Mouse (Mus musculus): ENCODE results near the gene Elmo1. TPM values are rescaled to one million over a fixed set of nuclear protein-coding genes. Genes with fewer than 3 reads are reported as not detected.

The Elmo1 gene
- total and polyA plus RNA-seq, 2 experiments: 1.2 to 6.7 TPM

DNA sequence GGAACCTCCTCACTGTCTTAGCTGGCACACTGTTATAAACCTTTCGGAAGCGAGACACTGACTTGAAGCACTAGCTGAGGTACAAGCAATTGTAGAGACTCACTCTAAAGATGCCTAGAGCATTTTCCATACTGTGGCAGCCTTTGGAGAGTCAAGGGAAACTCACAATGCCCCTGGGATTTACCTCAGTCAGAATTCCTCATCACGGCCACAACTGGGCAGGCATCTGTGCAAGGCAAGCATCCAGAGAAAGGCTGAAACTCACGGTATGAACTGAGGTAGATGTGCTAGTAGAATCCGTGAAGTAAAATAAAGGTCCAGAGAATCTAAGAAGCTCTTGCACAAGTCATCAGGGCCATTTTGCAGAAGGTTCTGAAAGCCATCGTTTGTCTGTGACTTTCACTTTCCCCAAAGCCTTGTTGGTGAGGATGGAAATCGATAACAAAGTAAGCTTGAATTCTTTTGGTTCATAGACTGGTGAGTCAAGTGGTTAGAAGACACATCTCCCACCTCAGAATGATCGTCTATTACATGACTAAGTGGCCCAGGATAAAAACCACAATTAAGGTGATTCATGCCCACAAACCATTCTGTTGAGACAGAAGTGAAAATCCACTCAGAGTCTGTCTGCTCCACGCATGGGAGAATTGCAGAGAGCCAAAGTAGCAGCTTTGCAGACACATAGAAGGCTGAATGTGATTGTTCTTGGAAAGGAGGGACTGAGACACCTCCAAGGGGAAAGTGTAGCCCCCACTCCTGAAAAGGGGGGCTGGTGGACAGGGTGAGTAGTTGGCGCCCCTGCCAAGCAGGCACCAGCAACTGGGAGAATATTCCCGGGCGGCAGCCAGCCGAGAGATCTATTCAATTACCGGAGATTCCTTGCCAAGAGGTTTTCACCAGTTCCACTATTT is 42.2 kb upstream of the Elmo1 start:
- DNase-seq (ENCODE audit: extremely low read depth, low read depth, low spot score): no peak
- no peak overlapping the region for H3K4me3 ChIP-seq (ENCODE audit: insufficient read depth, low read depth, low read length)
- 63% methylated on average over 14 of the region's 14 CpGs for WGBS
- no peaks in the 10 kb centered on the region for H3K36me3 ChIP-seq (ENCODE audit: control insufficient read depth, insufficient read depth, low read length)
- no peak overlapping the region for H3K27ac ChIP-seq (replicated peaks; ENCODE audit: insufficient read depth, low read depth, low read length)
- H3K27me3 ChIP-seq (ENCODE audit: control insufficient read depth, insufficient read depth, low read length): no peaks in the 10 kb centered on the region
- TF ChIP-seq POLR2A (IDR thresholded peaks at IDR 0.05; ENCODE audit: extremely low read depth, insufficient read depth, low read length): no peak
- no peak for TF ChIP-seq CTCF (IDR thresholded peaks at IDR 0.05; ENCODE audit: low read depth, low read length)
- H3K79me2 ChIP-seq (ENCODE audit: control insufficient read depth, insufficient read depth, low read length): no peaks in the 10 kb centered on the region
- no peak overlapping the region for H3K9ac ChIP-seq (ENCODE audit: low read depth, low read length)
- no peaks in the 10 kb centered on the region for H3K4me1 ChIP-seq (ENCODE audit: control insufficient read depth, insufficient read depth, low read length)

DNA sequence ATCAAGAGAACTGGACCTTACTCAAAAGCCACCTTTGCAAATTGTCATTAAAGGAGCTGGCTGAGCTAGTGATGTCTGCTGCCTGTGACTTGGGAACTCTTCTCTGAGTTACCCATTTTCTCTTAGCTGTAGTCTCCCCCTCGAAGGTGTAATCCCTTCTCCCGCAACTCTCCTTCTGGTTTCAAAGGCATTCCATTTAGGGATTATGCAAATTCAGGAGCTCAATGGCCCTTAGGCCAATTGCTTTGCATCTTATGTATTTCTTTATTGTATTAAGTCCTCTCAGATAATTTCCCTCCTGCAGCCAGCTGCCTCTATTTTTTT is 41.6 kb upstream of the Elmo1 start:
- Histone ChIP-seq H3K4me3 (ENCODE audit: insufficient read depth, low read depth, low read length) (no peak overlapping the region), H3K9ac (ENCODE audit: low read depth, low read length) (no peak overlapping the region), H3K4me1 (ENCODE audit: control insufficient read depth, insufficient read depth, low read length) (no peaks in the 10 kb centered on the region), H3K27ac (replicated peaks; ENCODE audit: insufficient read depth, low read depth, low read length) (no peak overlapping the region), H3K79me2 (ENCODE audit: control insufficient read depth, insufficient read depth, low read length) (no peaks in the 10 kb centered on the region), H3K36me3 (ENCODE audit: control insufficient read depth, insufficient read depth, low read length) (no peaks in the 10 kb centered on the region), H3K27me3 (ENCODE audit: control insufficient read depth, insufficient read depth, low read length) (no peaks in the 10 kb centered on the region)
- 54% methylated on average over 2 of the region's 2 CpGs for WGBS
- no peak for DNase-seq (ENCODE audit: extremely low read depth, low read depth, low spot score)
- no peak for TF ChIP-seq POLR2A (IDR thresholded peaks at IDR 0.05; ENCODE audit: extremely low read depth, insufficient read depth, low read length)

DNA sequence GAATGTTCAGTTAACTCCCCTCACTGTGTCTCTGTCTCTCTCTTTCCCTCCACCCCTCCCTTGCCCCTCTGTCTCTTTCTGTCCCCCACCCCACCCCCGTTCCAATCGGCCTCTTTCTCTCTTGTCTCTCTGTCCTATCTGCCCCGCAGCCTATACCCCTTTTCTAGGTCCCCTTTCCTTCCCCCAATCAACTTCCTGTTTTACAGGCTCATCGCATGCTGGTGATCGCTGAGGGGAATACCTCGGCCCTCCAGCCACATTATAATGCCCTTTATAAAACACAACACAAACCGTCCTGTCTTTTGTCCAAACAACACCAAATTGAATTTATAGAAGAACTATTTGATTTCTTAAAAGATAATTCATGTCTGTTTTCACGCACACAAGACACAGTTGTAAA is 40.7 kb upstream of the Elmo1 start:
- Histone ChIP-seq H3K36me3 (ENCODE audit: control insufficient read depth, insufficient read depth, low read length) (no peaks in the 10 kb centered on the region), H3K4me1 (ENCODE audit: control insufficient read depth, insufficient read depth, low read length) (no peaks in the 10 kb centered on the region), H3K27me3 (ENCODE audit: control insufficient read depth, insufficient read depth, low read length) (no peaks in the 10 kb centered on the region), H3K4me3 (ENCODE audit: insufficient read depth, low read depth, low read length) (no peak overlapping the region), H3K79me2 (ENCODE audit: control insufficient read depth, insufficient read depth, low read length) (no peaks in the 10 kb centered on the region), H3K9ac (ENCODE audit: low read depth, low read length) (no peak overlapping the region), H3K27ac (replicated peaks; ENCODE audit: insufficient read depth, low read depth, low read length) (no peak overlapping the region)
- no peak for TF ChIP-seq POLR2A (IDR thresholded peaks at IDR 0.05; ENCODE audit: extremely low read depth, insufficient read depth, low read length)
- TF ChIP-seq CTCF (IDR thresholded peaks at IDR 0.05; ENCODE audit: low read depth, low read length): no peak
- no peak for DNase-seq (ENCODE audit: extremely low read depth, low read depth, low spot score)
- WGBS: 72% methylated on average over 8 of the region's 8 CpGs

DNA sequence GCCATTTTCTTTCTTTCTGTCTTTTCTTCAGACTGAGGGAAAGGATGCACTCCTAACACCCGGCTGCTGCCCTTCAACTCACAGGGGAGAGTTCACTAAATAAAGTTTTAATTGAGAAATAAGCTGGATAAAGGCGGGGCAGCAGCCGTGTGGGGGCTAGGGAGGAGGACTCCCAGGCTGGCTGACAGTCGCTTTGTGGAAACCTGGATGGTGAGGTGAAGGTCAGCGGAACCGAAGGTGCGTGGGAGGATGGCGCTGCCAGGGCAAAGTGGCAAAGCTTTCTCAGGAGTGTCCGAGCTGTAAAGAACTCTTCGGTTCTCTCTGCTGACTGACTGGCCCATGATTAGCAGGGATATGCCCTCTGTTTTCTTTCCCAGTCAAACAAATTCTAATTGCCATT is 40.2 kb upstream of the Elmo1 start:
- Histone ChIP-seq H3K4me3 (ENCODE audit: insufficient read depth, low read depth, low read length) (no peak overlapping the region), H3K79me2 (ENCODE audit: control insufficient read depth, insufficient read depth, low read length) (no peaks in the 10 kb centered on the region), H3K4me1 (ENCODE audit: control insufficient read depth, insufficient read depth, low read length) (no peaks in the 10 kb centered on the region), H3K36me3 (ENCODE audit: control insufficient read depth, insufficient read depth, low read length) (no peaks in the 10 kb centered on the region), H3K9ac (ENCODE audit: low read depth, low read length) (no peak overlapping the region), H3K27ac (replicated peaks; ENCODE audit: insufficient read depth, low read depth, low read length) (no peak overlapping the region), H3K27me3 (ENCODE audit: control insufficient read depth, insufficient read depth, low read length) (no peaks in the 10 kb centered on the region)
- WGBS: 88% methylated on average over 10 of the region's 10 CpGs
- TF ChIP-seq CTCF (IDR thresholded peaks at IDR 0.05; ENCODE audit: low read depth, low read length): no peak
- TF ChIP-seq POLR2A (IDR thresholded peaks at IDR 0.05; ENCODE audit: extremely low read depth, insufficient read depth, low read length): no peak
- DNase-seq (ENCODE audit: extremely low read depth, low read depth, low spot score): no peak

DNA sequence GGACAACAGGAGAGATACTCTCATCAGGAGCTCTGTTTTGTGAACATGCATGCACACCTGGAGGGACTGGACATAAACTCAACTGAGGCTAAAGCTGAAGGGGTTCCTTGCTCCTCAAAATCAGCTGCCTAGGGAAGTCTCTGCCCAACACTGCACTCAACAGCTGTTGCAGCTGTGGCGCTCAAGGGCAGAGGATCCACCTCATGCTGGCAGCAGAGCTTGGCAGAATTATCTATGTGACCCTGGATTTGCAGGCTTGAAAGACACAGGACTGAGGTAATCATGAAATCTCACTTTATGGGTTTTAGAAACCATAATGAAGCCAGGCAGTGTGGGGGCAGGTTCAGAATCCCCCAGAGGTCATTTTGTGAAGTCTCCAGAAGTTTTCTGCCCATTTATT is 32.5 kb upstream of the Elmo1 start:
- TF ChIP-seq POLR2A (IDR thresholded peaks at IDR 0.05; ENCODE audit: extremely low read depth, insufficient read depth, low read length): no peak
- TF ChIP-seq CTCF (IDR thresholded peaks at IDR 0.05; ENCODE audit: low read depth, low read length): no peak
- 90% methylated on average over 1 of the region's 1 CpGs for WGBS
- Histone ChIP-seq H3K27me3 (ENCODE audit: control insufficient read depth, insufficient read depth, low read length) (no peaks in the 10 kb centered on the region), H3K27ac (replicated peaks; ENCODE audit: insufficient read depth, low read depth, low read length) (no peak overlapping the region), H3K9ac (ENCODE audit: low read depth, low read length) (no peak overlapping the region), H3K36me3 (ENCODE audit: control insufficient read depth, insufficient read depth, low read length) (no peaks in the 10 kb centered on the region), H3K79me2 (ENCODE audit: control insufficient read depth, insufficient read depth, low read length) (no peaks in the 10 kb centered on the region), H3K4me1 (ENCODE audit: control insufficient read depth, insufficient read depth, low read length) (no peaks in the 10 kb centered on the region), H3K4me3 (ENCODE audit: insufficient read depth, low read depth, low read length) (no peak overlapping the region)
- no peak for DNase-seq (ENCODE audit: extremely low read depth, low read depth, low spot score)

DNA sequence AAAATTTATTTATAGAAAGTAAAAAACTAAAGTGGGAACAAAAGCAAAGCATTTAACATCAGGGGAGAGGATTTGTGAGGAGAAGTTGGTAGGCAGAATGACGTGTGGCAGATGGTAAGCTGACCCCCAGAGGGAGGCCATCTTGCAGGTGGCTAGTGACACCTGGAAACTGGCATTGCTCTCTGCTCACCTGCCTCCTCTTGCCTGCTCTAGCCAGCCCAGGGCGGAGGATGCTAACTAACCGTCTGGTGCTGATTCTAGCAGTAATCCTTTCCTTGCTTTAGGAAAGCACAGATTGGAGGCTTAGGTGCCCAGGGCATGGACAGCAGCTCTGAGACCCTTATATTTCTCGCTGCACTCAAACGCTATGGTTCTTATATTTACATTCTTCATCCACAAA is 29.4 kb upstream of the Elmo1 start:
- no peak overlapping the region for H3K9ac ChIP-seq (ENCODE audit: low read depth, low read length)
- H3K27ac ChIP-seq (replicated peaks; ENCODE audit: insufficient read depth, low read depth, low read length): no peak overlapping the region
- DNase-seq (ENCODE audit: extremely low read depth, low read depth, low spot score): no peak
- H3K27me3 ChIP-seq (ENCODE audit: control insufficient read depth, insufficient read depth, low read length): no peaks in the 10 kb centered on the region
- H3K36me3 ChIP-seq (ENCODE audit: control insufficient read depth, insufficient read depth, low read length): no peaks in the 10 kb centered on the region
- 79% methylated on average over 5 of the region's 5 CpGs for WGBS
- H3K4me3 ChIP-seq (ENCODE audit: insufficient read depth, low read depth, low read length): no peak overlapping the region
- no peaks in the 10 kb centered on the region for H3K4me1 ChIP-seq (ENCODE audit: control insufficient read depth, insufficient read depth, low read length)
- no peak for TF ChIP-seq POLR2A (IDR thresholded peaks at IDR 0.05; ENCODE audit: extremely low read depth, insufficient read depth, low read length)
- TF ChIP-seq CTCF (IDR thresholded peaks at IDR 0.05; ENCODE audit: low read depth, low read length): no peak
- H3K79me2 ChIP-seq (ENCODE audit: control insufficient read depth, insufficient read depth, low read length): no peaks in the 10 kb centered on the region

Data from liver, adult 2 months (tissue).